Mouse (Mus musculus): ENCODE measurements at regions not wholly inside any gene's neighbourhood (a gene's known extent, or its start where the extent isn't known, plus 50 kb on each side); places are given as distances from the start of the nearest gene placed in this dataset.

GRCm38 (mm10) chr9:52348536-52349527 lies 180.5 kb upstream of the Zc3h12c start:
- no peak for TF ChIP-seq POLR2A (IDR thresholded peaks at IDR 0.05; ENCODE audit: insufficient read length, low read depth)
- no peak for TF ChIP-seq CEBPB (IDR thresholded peaks at IDR 0.05; ENCODE audit: insufficient read depth, poor library complexity, severe bottlenecking)
- TF ChIP-seq POLR2AphosphoS2 (IDR thresholded peaks at IDR 0.05; ENCODE audit: insufficient read length, low read depth), result no peak
- no peak for TF ChIP-seq E2F4 (IDR thresholded peaks at IDR 0.05; ENCODE audit: insufficient read depth)
- TF ChIP-seq MAX (IDR thresholded peaks at IDR 0.05; ENCODE audit: low read depth), result no peak
